Mouse (Mus musculus) T-cell, adult 2 months (primary cell): Measurements from ENCODE around the gene Gm20843.
"Not testable (repeated sequence)": the region's sequence is repeated elsewhere in the genome, so short reads cannot be mapped to it uniquely, and the experiment has no call there.

Source experiments
- DNase-seq: peaks from one replicate; pipeline ENCODE4 v3.0.0; 2022; ENCODE audit warnings: low spot score

Gm20843 gene

DNA sequence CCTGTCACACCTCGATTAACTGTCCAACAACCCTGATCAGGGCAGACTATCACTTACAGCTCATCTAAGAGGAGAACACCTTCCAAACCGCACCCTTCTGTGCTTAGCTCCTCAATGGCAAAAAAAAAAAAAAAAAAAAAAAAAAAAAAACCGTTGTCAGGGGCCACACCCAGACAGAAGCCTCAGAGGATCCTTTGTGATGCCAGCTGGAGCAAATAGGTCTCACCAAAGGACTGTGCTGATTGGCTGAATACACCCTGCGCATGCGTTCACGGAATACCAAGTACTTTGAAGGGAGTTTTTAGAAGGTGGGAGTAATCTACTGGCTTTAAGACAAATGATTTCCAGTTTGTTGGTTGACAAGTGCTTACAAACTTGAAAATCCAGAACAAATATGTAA is at the start of gene Gm20843:
Gene Gm20843, minus strand, starts transcription at position 101 of the 400 bp plus-strand sequence.
- DNase-seq, result not testable (repeated sequence)
